Mouse (Mus musculus) thymus, adult 18-20 months (tissue): ENCODE measurements around the gene Ercc1.

Experiments used
- DNase-seq, 2 experiments: peaks; one replicate each; pipeline ENCODE4 v3.0.0; 2022; ENCODE audit warnings: mixed read lengths in 2 of 2

Ercc1 gene

GRCm38 (mm10) chr7:19344237-19344847 lies at the start of gene Ercc1:
TSS of gene Ercc1 (plus strand) at chr7:19344778.
- DNase-seq, result no peak

GRCm38 (mm10) chr7:19295503-19296185 lies 48.9 kb upstream of the Ercc1 start:
- DNase-seq, result peak; percentile 86 to 88

GRCm38 (mm10) chr7:19297034-19297433 lies 47.5 kb upstream of the Ercc1 start:
- DNase-seq, result no peak

- DNase-seq, result no peak
Measured at GRCm38 (mm10) chr7:19297794-19298193, 46.8 kb upstream of the Ercc1 start.

- no peak for DNase-seq
Measured at GRCm38 (mm10) chr7:19299194-19299593, 45.4 kb upstream of the Ercc1 start.

- peak in 1 of 2 experiments; percentile 52 for DNase-seq
Measured at GRCm38 (mm10) chr7:19300501-19301421, 43.8 kb upstream of the Ercc1 start.

GRCm38 (mm10) chr7:19301461-19302263 lies 42.9 kb upstream of the Ercc1 start:
- no peak for DNase-seq

- DNase-seq, result no peak
Measured at GRCm38 (mm10) chr7:19302264-19303045, 42.1 kb upstream of the Ercc1 start.

- DNase-seq, result no peak
Measured at GRCm38 (mm10) chr7:19303046-19303305, 41.6 kb upstream of the Ercc1 start.

- peak in 1 of 2 experiments; percentile 64 for DNase-seq
Measured at GRCm38 (mm10) chr7:19303770-19304169, 40.8 kb upstream of the Ercc1 start.

GRCm38 (mm10) chr7:19304501-19305412 lies 39.8 kb upstream of the Ercc1 start:
- DNase-seq, result no peak

GRCm38 (mm10) chr7:19305413-19305735 lies 39.2 kb upstream of the Ercc1 start:
- no peak for DNase-seq

- no peak for DNase-seq
Measured at GRCm38 (mm10) chr7:19305796-19306765, 38.5 kb upstream of the Ercc1 start.

GRCm38 (mm10) chr7:19306819-19307738 lies 37.5 kb upstream of the Ercc1 start:
- DNase-seq, result no peak

- peak in 1 of 2 experiments; percentile 47 for DNase-seq
Measured at GRCm38 (mm10) chr7:19307739-19308453, 36.7 kb upstream of the Ercc1 start.

- peak; percentile 91 to 92 for DNase-seq
Measured at GRCm38 (mm10) chr7:19308454-19309277, 35.9 kb upstream of the Ercc1 start.

GRCm38 (mm10) chr7:19309278-19309883 lies 35.2 kb upstream of the Ercc1 start:
- no peak for DNase-seq
